Mouse (Mus musculus): ENCODE measurements around the gene Cd300lg.

GRCm38 (mm10) chr11:102061941-102062473 lies 20.7 kb downstream of the Cd300lg start:
- TF ChIP-seq TCF12 (IDR thresholded peaks at IDR 0.05; ENCODE audit: low read depth, low read length) (no peak), POLR2A (IDR thresholded peaks at IDR 0.05; ENCODE audit: control insufficient read depth in 1 of 2, insufficient read depth in 1 of 2, low read depth in 1 of 2, low read length in 2 of 2, poor library complexity in 1 of 2) (no peak), ZC3H11A (IDR thresholded peaks at IDR 0.05; ENCODE audit: low read depth, low read length) (no peak), RCOR1 (IDR thresholded peaks at IDR 0.05; ENCODE audit: low read depth, low read length) (no peak), ZMIZ1 (IDR thresholded peaks at IDR 0.05; ENCODE audit: low read depth, low read length) (no peak), CTCF (IDR thresholded peaks at IDR 0.05 in 2 of 3, conservative IDR thresholded peaks at IDR 0.05 in 1 of 3; ENCODE audit: control insufficient read depth in 1 of 3, insufficient read depth in 1 of 3, low read depth in 2 of 3, low read length in 3 of 3, poor library complexity in 1 of 3, severe bottlenecking in 1 of 3) (no peak), E2F4 (IDR thresholded peaks at IDR 0.05; ENCODE audit: borderline replicate concordance, low read depth, low read length) (no peak), EP300 (IDR thresholded peaks at IDR 0.05; ENCODE audit: low read depth in 1 of 2, low read length in 2 of 2) (no peak), GATA1 (IDR thresholded peaks at IDR 0.05; ENCODE audit: low read depth, low read length) (no peak), CHD1 (IDR thresholded peaks at IDR 0.05; ENCODE audit: low read depth, low read length) (no peak), USF2 (IDR thresholded peaks at IDR 0.05; ENCODE audit: borderline replicate concordance in 1 of 2, insufficient read depth in 1 of 2, low read depth in 1 of 2, low read length in 2 of 2) (no peak), BHLHE40 (IDR thresholded peaks at IDR 0.05; ENCODE audit: borderline replicate concordance, low read depth, low read length) (no peak), ZNF384 (IDR thresholded peaks at IDR 0.05; ENCODE audit: low read depth, low read length) (no peak)

Measured in MEL (cell line).